Mouse (Mus musculus) kidney, adult 11 months (tissue): ENCODE measurements around the gene Cxcl17.

Experiments
- DNase-seq: peaks from one replicate; pipeline ENCODE4 v3.0.0; 2022

Cxcl17 gene

DNA sequence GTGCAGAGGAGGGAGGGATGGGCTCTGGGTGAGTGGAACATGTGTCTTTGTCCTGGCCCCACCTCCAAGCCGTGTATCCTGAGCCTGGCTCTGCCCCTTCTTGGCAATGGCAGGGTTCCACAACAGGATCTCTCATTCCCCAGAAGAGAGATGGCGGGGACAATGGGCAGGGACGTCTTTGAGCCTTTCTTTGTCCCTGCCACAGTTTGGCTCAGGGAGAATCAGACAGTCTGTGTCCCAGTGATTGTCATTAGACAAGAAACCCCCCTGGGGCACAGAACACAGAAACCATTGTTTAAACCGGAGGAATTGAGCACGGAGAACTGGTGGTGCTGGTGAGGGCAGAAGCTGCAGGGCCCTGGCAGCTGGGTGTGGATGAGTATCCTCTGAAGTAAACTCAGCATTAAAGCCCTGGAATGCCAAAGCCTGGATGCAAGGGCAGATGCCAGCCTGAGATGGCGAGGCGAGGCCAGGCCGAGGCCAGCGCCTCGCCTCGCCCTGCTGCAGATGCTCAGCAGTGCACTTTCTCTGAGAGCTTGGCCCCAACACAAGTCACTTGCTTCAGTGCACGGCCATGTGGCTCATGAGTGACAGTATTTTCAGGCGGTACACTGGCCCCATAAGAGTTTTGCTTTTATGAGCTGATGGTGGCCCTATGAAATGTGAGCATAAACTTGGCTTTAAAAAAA, 46.6 kb downstream of the Cxcl17 start:
- no peak for DNase-seq

DNA sequence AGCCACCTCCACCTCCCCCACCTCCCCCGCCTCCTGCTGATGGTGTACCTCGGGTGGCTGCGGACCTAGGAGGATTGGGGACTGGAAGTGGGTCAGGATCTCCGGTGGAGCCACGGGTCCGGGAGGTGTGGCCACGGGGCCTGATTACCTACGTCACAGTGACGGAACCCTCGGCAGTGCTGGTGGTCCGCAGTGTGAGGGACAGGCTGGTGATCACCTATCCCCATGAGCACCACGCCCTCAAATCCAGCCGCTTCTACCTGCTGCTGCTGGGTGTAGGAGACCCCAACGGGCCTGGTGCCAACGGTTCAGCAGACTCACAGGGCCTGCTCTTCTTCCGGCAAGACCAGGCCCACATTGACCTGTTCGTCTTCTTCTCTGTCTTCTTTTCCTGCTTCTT, 49.1 kb downstream of the Cxcl17 start:
- DNase-seq: no peak

- no peak for DNase-seq
These were observed 49.5 kb downstream of the Cxcl17 start for GRCm38 (mm10) chr7:25363151-25363550.

- DNase-seq: no peak
These were observed 53.9 kb downstream of the Cxcl17 start for GRCm38 (mm10) chr7:25358721-25359206.
